Mouse (Mus musculus) forebrain, postnatal 0 days (tissue): ENCODE measurements around the gene Gm28230. TPM values are rescaled to one million over a fixed set of nuclear protein-coding genes. Genes with fewer than 3 reads are reported as not detected.

Source experiments
- ATAC-seq: fragments of 200-750 bp; cut with Nextera tagmentation; 2 replicates; pipeline ENCODE4 v1.8.0; 2017; ENCODE audit warnings: mild to moderate bottlenecking, moderate library complexity
- DNase-seq: peaks from one replicate; pipeline ENCODE4 v3.0.0-alpha.2; 2015
- H3K27ac ChIP-seq: fragments of 300-500 bp; sonication (generic); 2 replicates; pipeline ENCODE4 v1.5.1; 2014; ENCODE audit warnings: low read depth, mild to moderate bottlenecking, antibody characterized with exemption, low read length, moderate library complexity, mixed read lengths
- H3K27me3 ChIP-seq: fragments of 300-500 bp; sonication (generic); 2 replicates; pipeline ENCODE4 v1.6.1; 2014; ENCODE audit warnings: mild to moderate bottlenecking, low read length, mixed read lengths; ENCODE audit not compliant: insufficient read depth
- H3K36me3 ChIP-seq: fragments of 300-500 bp; sonication (generic); 2 replicates; pipeline ENCODE4 v1.6.1; 2014; ENCODE audit warnings: mild to moderate bottlenecking, moderate library complexity; ENCODE audit not compliant: insufficient read depth
- H3K4me1 ChIP-seq: fragments of 300-500 bp; sonication (generic); 2 replicates; pipeline ENCODE4 v1.6.1; 2014; ENCODE audit warnings: antibody characterized with exemption; ENCODE audit not compliant: insufficient read depth
- H3K4me2 ChIP-seq: fragments of 300-500 bp; sonication (generic); 2 replicates; pipeline ENCODE4 v1.6.1; 2014; ENCODE audit warnings: low read depth, mild to moderate bottlenecking, moderate library complexity
- H3K4me3 ChIP-seq: fragments of 300-500 bp; sonication (generic); 2 replicates; pipeline ENCODE4 v1.5.1; 2014; ENCODE audit warnings: low read depth, low read length, mixed read lengths
- H3K9ac ChIP-seq: fragments of 300-500 bp; sonication (generic); 2 replicates; pipeline ENCODE4 v1.6.1; 2014; ENCODE audit warnings: mild to moderate bottlenecking
- H3K9me3 ChIP-seq: fragments of 300-500 bp; sonication (generic); 2 replicates; pipeline ENCODE4 v1.6.1; 2016; ENCODE audit warnings: low read length
- CTCF ChIP-seq: sonication (generic); IDR thresholded peaks from 2 replicates; pipeline ENCODE4 v1.5.1; 2016; ENCODE audit warnings: antibody characterized with exemption, control low read depth, low read depth
- WGBS: fragments of 180-500 bp; shearing (Covaris S2); extraction: QIAGEN DNeasy Blood & Tissue Kit; methylation state at CpG from one replicate; pipeline ENCODE4 v1.1.7; 2014; 5-methylcytosine and 5-hydroxymethylcytosine counted together
- polyA plus RNA-seq: library from polyadenylated mRNA; unstranded; fragments of >200 nt; fragmentation: Nextera tagmentation; extraction: Ambion mirVana; gene quantifications from 2 replicates; pipeline ENCODE4 v1.2.1, GENCODE M21; 2015
- total RNA-seq: library from RNA; depleted of rRNA; stranded (reverse); fragments of >200 nt; gene quantifications from 2 replicates; pipeline ENCODE4 v1.2.3, GENCODE M21; 2014; rRNA removed

The Gm28230 gene
- total RNA-seq (not detected in 2 replicates), polyA plus RNA-seq (not detected in 2 replicates)

DNA sequence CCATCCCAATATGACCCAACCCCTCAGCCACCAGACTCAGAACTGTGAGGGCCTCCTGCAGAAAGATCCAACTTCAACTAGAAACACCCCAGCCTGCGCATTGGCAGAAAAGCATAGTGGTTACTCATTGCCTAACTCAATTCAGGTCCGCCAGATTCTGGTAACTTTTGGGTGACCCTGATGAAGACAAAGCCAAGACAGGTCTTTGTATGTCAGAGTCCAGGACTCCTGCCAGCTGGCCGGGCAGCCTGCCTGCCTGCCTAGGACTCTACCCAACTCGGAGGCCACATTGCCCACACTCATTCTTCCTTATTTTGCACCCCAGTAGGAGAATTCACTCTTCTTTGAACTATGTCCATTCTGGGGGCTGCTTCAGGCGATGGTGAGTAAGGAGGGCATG lies at the start of gene Gm28230:
Gm28230 (plus strand) TSS at position 178 of the 400 bp plus-strand sequence.
- ATAC-seq (no peak), DNase-seq (no peak)
- H3K4me3 ChIP-seq: no peak within 1 kb of the TSS
- H3K4me1 ChIP-seq: no peaks in the 10 kb centered on the region
- H3K27me3 ChIP-seq: peaks cover 98% of the 10 kb centered on the region
- no peak within 1 kb of the TSS for H3K9ac ChIP-seq
- no peak within 1 kb of the TSS for H3K27ac ChIP-seq
- no peaks in the 10 kb centered on the region for H3K9me3 ChIP-seq
- no peak for TF ChIP-seq CTCF
- H3K4me2 ChIP-seq: no peak within 1 kb of the TSS
- WGBS: 3% methylated on average over 5 of the region's 5 CpGs
- H3K36me3 ChIP-seq: no peaks in the 10 kb centered on the region

DNA sequence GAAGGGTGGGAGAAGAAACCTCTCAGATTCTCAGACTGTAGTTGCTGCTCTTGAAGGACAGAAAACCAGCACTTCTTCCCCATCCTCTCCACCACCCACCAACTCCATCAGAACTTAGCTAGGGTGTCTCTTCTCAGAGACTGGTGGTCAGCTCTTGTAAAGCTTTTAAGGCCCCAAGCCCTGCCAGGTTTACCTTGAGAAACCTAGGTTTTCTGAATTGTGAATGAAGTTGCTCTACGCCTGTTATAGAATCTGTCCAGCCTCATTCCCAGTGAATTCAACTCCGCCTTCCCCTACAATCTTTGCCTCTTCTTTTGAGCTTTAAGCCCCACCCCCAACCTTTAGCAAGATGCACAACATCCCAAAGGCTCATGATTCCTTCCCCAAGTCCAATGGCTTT lies 49.4 kb upstream of the Gm28230 start:
- 12% methylated on average over 2 of the region's 2 CpGs for WGBS
- DNase-seq: no peak
- no peaks in the 10 kb centered on the region for H3K36me3 ChIP-seq
- TF ChIP-seq CTCF: no peak
- H3K4me1 ChIP-seq: no peaks in the 10 kb centered on the region
- no peak for ATAC-seq
- no peak overlapping the region for H3K9ac ChIP-seq
- H3K27ac ChIP-seq: no peak overlapping the region
- H3K4me2 ChIP-seq: no peak overlapping the region
- H3K27me3 ChIP-seq: peaks cover 97% of the 10 kb centered on the region
- H3K4me3 ChIP-seq: no peak overlapping the region
- H3K9me3 ChIP-seq: no peaks in the 10 kb centered on the region

DNA sequence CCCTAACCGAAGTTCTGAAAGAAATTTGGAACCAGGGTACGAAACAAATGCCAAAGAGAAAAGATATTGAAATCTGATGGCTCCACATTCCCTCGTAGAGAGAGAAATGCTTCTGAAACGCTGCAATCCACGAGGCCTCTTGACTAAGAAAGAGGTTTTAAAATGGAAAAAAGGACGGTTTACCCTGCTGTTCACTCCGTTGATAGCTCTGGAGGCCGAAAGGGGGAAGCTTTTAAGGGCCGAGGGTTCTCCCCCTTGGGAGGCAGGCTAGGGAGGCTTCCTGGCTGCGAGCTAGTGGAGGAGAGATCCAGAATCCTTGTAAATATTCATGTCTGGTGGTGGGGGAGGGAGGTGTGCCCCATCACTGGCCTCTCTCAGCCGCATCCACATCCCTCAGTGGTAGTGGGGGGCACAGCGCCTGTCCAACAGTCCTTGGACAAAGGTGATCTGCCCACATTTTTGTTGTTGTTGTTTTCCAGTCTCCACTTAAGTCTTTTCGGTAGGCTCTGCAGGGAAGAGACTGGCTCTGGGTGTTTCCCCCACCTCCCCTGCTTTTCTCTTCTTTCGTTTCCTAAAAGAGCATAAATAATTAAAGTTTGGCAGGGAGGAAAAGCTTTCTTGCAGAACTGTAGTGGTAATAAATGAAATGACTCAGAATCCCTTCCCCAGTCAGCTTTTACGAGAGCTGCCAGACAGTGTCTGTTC lies 47.5 kb upstream of the Gm28230 start, which contains the start of gene Hoxd11:
Hoxd11 (plus strand) TSS at position 667 of the 705 bp plus-strand sequence.
- no peaks in the 10 kb centered on the region for H3K4me1 ChIP-seq
- H3K9ac ChIP-seq: no peak within 1 kb of the TSS
- no peaks in the 10 kb centered on the region for H3K9me3 ChIP-seq
- ATAC-seq: no peak
- H3K4me2 ChIP-seq: no peak within 1 kb of the TSS
- no peak for DNase-seq
- TF ChIP-seq CTCF: no peak
- H3K4me3 ChIP-seq: no peak within 1 kb of the TSS
- no peak within 1 kb of the TSS for H3K27ac ChIP-seq
- peaks cover 94% of the 10 kb centered on the region for H3K27me3 ChIP-seq
- 2% methylated on average over 15 of the region's 15 CpGs for WGBS
- no peaks in the 10 kb centered on the region for H3K36me3 ChIP-seq

DNA sequence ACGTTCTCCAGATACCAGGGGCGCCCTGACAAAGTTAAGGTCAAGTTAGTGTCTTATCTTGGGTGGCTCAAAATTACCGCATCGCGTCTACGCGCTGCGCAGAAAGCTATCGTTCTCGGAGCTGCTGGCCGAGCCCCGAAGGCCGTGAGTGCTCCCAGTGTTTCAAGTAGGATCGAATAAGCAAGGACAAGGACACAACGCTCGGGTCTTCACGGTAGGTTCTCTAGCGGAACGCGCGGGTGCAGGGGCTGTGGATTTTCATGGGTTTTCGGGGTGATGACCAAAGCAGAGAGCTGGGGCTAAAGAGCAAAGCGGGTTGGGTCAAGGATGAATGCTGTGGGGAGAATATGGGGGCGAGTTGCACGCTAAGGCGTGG lies 46.9 kb upstream of the Gm28230 start:
- no peaks in the 10 kb centered on the region for H3K9me3 ChIP-seq
- no peak for DNase-seq
- ATAC-seq: no peak
- no peak overlapping the region for H3K27ac ChIP-seq
- H3K9ac ChIP-seq: no peak overlapping the region
- H3K4me2 ChIP-seq: no peak overlapping the region
- no peak overlapping the region for H3K4me3 ChIP-seq
- 1% methylated on average over 26 of the region's 26 CpGs for WGBS
- H3K36me3 ChIP-seq: no peaks in the 10 kb centered on the region
- H3K27me3 ChIP-seq: peaks cover 94% of the 10 kb centered on the region
- no peaks in the 10 kb centered on the region for H3K4me1 ChIP-seq
- TF ChIP-seq CTCF: no peak

DNA sequence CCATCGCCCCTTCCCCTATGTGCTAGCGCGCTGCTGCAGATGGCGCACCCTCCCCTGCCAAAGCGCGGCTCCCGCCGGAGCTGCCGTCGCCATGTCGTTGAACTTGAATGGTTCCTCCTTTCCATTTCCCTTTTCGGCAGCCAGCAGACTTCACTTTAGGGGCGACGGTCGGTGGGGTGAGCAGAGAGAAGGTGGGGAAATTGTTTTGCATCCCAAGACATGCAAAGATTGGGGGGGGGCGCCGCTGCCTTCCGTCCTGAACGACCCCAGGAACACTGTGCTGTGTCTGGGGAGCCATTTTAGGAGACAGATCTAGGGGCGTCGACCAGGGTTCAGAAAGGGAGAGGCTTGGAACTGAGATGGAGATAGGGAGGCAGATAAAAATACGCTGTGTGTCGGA lies 46.5 kb upstream of the Gm28230 start:
- H3K9ac ChIP-seq: no peak overlapping the region
- no peak for ATAC-seq
- no peak overlapping the region for H3K4me3 ChIP-seq
- H3K4me2 ChIP-seq: no peak overlapping the region
- no peaks in the 10 kb centered on the region for H3K4me1 ChIP-seq
- no peaks in the 10 kb centered on the region for H3K9me3 ChIP-seq
- H3K27ac ChIP-seq: no peak overlapping the region
- H3K27me3 ChIP-seq: peaks cover 94% of the 10 kb centered on the region
- DNase-seq: no peak
- no peak for TF ChIP-seq CTCF
- H3K36me3 ChIP-seq: no peaks in the 10 kb centered on the region
- 0% methylated on average over 19 of the region's 23 CpGs for WGBS

DNA sequence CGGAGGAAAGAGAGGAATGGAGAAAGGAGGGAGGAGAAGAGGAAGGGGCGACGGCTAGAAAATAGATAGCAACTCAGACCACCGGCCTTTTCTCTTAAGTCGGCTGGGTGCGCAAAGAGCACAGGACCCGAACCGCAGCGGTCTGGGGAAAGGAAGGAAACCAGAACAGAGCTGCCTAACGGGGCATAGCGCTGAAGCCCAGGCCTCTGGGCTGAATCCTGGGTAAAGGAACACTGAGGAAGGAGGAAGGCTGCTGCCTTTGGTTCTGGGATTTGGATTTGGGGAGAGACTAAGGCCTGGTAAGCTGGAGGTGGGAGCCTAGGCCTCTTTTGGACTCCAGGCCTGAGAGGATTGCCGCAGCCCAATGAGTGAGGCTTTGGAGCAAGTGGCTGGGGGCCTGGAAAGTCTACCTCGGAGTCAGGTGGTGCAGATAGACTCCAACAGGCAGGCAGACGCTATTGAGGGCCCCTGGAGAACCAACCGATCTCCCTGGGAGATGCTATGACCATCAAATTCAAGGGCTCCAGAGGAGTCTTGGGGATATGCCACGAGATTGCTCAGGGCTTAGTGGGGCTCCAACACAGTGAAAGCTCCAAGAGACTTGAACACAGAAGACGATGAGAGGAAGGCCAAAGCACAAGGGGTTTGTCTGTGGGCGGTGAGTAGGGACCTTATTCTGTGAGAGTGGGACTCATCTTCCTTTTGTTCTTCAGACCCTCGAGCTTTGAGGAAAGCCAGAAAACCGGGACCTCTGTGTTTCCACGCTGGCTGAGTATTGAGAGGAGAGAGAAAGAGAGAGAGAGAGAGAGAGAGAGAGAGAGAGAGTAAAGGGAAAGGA lies 45.7 kb upstream of the Gm28230 start:
- H3K27ac ChIP-seq: no peak overlapping the region
- 2% methylated on average over 21 of the region's 21 CpGs for WGBS
- H3K27me3 ChIP-seq: peaks cover 94% of the 10 kb centered on the region
- no peak for DNase-seq
- no peak for ATAC-seq
- H3K4me2 ChIP-seq: no peak overlapping the region
- TF ChIP-seq CTCF: no peak
- no peak overlapping the region for H3K9ac ChIP-seq
- no peaks in the 10 kb centered on the region for H3K9me3 ChIP-seq
- H3K36me3 ChIP-seq: no peaks in the 10 kb centered on the region
- no peaks in the 10 kb centered on the region for H3K4me1 ChIP-seq
- no peak overlapping the region for H3K4me3 ChIP-seq
